Mouse (Mus musculus) heart, embryonic 14.5 days (tissue): ENCODE measurements around the gene Zc3hav1. TPM values are rescaled to one million over a fixed set of nuclear protein-coding genes. Genes with fewer than 3 reads are reported as not detected.
"Not testable (repeated sequence)": the region's sequence is repeated elsewhere in the genome, so short reads cannot be mapped to it uniquely, and the experiment has no call there.

ENCODE experiments used
- ATAC-seq: fragments of 200-750 bp; cut with Nextera tagmentation; 2 replicates; pipeline ENCODE4 v1.8.0; 2017; ENCODE audit warnings: low read depth, moderate TSS enrichment; ENCODE audit not compliant: insufficient number of reproducible peaks, insufficient read depth, low FRiP score
- H3K27ac ChIP-seq, 2 experiments: fragments of 200-500 bp in 1 of 2; fragments of 300-500 bp in 1 of 2; sonication (generic) in 1 of 2; replicated peaks in 1 of 2; 2 replicates each; pipeline ENCODE4 v1.5.1; 2012 to 2014; ENCODE audit warnings: low read depth in 2 of 2, low read length in 2 of 2, control low read depth in 1 of 2, mild to moderate bottlenecking in 1 of 2, mixed read lengths in 1 of 2; ENCODE audit not compliant: control insufficient read depth in 1 of 2, insufficient read depth in 1 of 2
- H3K27me3 ChIP-seq: fragments of 300-500 bp; sonication (generic); 2 replicates; pipeline ENCODE4 v1.6.1; 2014; ENCODE audit warnings: mild to moderate bottlenecking, low read length, control low read depth; ENCODE audit not compliant: control insufficient read depth, insufficient read depth
- H3K36me3 ChIP-seq: fragments of 300-500 bp; sonication (generic); 2 replicates; pipeline ENCODE4 v1.6.1; 2014; ENCODE audit warnings: mild to moderate bottlenecking, control low read depth, low read length, mixed read lengths; ENCODE audit not compliant: control insufficient read depth, insufficient read depth
- H3K4me1 ChIP-seq, 2 experiments: fragments of 200-500 bp in 1 of 2; fragments of 300-500 bp in 1 of 2; sonication (generic) in 1 of 2; 2 replicates each; pipeline ENCODE4 v1.6.1; 2012 to 2014; ENCODE audit warnings: low read length in 2 of 2, control low read depth in 1 of 2, mixed read lengths in 1 of 2; ENCODE audit not compliant: control insufficient read depth in 2 of 2, insufficient read depth in 2 of 2
- H3K4me2 ChIP-seq: fragments of 300-500 bp; sonication (generic); 2 replicates; pipeline ENCODE4 v1.6.1; 2014; ENCODE audit warnings: mild to moderate bottlenecking, low read length
- H3K4me3 ChIP-seq, 2 experiments: fragments of 200-500 bp in 1 of 2; fragments of 300-500 bp in 1 of 2; sonication (generic) in 1 of 2; 2 replicates each; pipeline ENCODE4 v1.5.1; 2012 to 2014; ENCODE audit warnings: low read length in 2 of 2, mild to moderate bottlenecking in 2 of 2, control low read depth in 1 of 2, low read depth in 1 of 2, moderate library complexity in 1 of 2; ENCODE audit not compliant: control insufficient read depth in 1 of 2, insufficient read depth in 1 of 2
- H3K9ac ChIP-seq: fragments of 300-500 bp; sonication (generic); 2 replicates; pipeline ENCODE4 v1.6.1; 2014; ENCODE audit warnings: mild to moderate bottlenecking, low read length
- H3K9me3 ChIP-seq: fragments of 300-500 bp; sonication (generic); 2 replicates; pipeline ENCODE4 v1.6.1; 2016; ENCODE audit warnings: low read length, control low read depth; ENCODE audit not compliant: control insufficient read depth
- WGBS: fragments of 180-500 bp; shearing (Covaris S2); extraction: QIAGEN DNeasy Blood & Tissue Kit; methylation state at CpG from one replicate; pipeline ENCODE4 v1.1.7; 2014; 5-methylcytosine and 5-hydroxymethylcytosine counted together
- polyA plus RNA-seq: library from polyadenylated mRNA; unstranded; fragments of >200 nt; fragmentation: Nextera tagmentation; extraction: Ambion mirVana; gene quantifications from 2 replicates; pipeline ENCODE4 v1.2.1, GENCODE M21; 2014

The Zc3hav1 gene
- polyA plus RNA-seq, 1 experiment from 2014 or later: 7.2 TPM

- Histone ChIP-seq H3K4me1 (no peaks in the 10 kb centered on the region), H3K36me3 (no peaks in the 10 kb centered on the region), H3K9me3 (no peaks in the 10 kb centered on the region), H3K27ac (no peak overlapping the region), H3K4me3 (no peak overlapping the region), H3K4me2 (no peak overlapping the region), H3K27me3 (no peaks in the 10 kb centered on the region), H3K9ac (no peak overlapping the region)
- ATAC-seq: no peak
- 76% methylated on average over 4 of the region's 4 CpGs for WGBS
Observed at GRCm38 (mm10) chr6:38363370-38363769, 9.0 kb upstream of the Zc3hav1 start.

- H3K9ac ChIP-seq: no peak overlapping the region
- H3K9me3 ChIP-seq: no peaks in the 10 kb centered on the region
- no peaks in the 10 kb centered on the region for H3K4me1 ChIP-seq
- WGBS: 48% methylated on average over 1 of the region's 1 CpGs
- ATAC-seq: no peak
- no peak overlapping the region for H3K27ac ChIP-seq
- no peaks in the 10 kb centered on the region for H3K27me3 ChIP-seq
- H3K4me2 ChIP-seq: no peak overlapping the region
- H3K4me3 ChIP-seq: no peak overlapping the region
- H3K36me3 ChIP-seq: no peaks in the 10 kb centered on the region
Observed at GRCm38 (mm10) chr6:38361937-38362336, 7.5 kb upstream of the Zc3hav1 start.

GRCm38 (mm10) chr6:38361065-38361464, 6.7 kb upstream of the Zc3hav1 start:
- H3K27me3 ChIP-seq: peaks cover 4% of the 10 kb centered on the region; the same call in 1 of the 2 replicates
- H3K4me3 ChIP-seq: no peak overlapping the region
- ATAC-seq: no peak
- no peak overlapping the region for H3K4me2 ChIP-seq
- 60% methylated on average over 4 of the region's 4 CpGs for WGBS
- H3K4me1 ChIP-seq: no peaks in the 10 kb centered on the region
- no peaks in the 10 kb centered on the region for H3K36me3 ChIP-seq
- no peaks in the 10 kb centered on the region for H3K9me3 ChIP-seq
- no peak overlapping the region for H3K9ac ChIP-seq
- H3K27ac ChIP-seq: no peak overlapping the region

- H3K4me1 ChIP-seq: peaks cover 0 to 6% of the 10 kb centered on the region in 2 experiments; a peak in 3 of 4 replicates
- H3K9me3 ChIP-seq: no peaks in the 10 kb centered on the region
- H3K4me3 ChIP-seq: no peak overlapping the region
- H3K9ac ChIP-seq: no peak overlapping the region
- peaks cover 4% of the 10 kb centered on the region; the same call in 1 of the 2 replicates for H3K27me3 ChIP-seq
- no peak for ATAC-seq
- H3K36me3 ChIP-seq: no peaks in the 10 kb centered on the region
- H3K4me2 ChIP-seq: no peak overlapping the region
- 79% methylated on average over 12 of the region's 12 CpGs for WGBS
- H3K27ac ChIP-seq: no peak overlapping the region
Observed at GRCm38 (mm10) chr6:38359736-38360499, 5.5 kb upstream of the Zc3hav1 start.

GRCm38 (mm10) chr6:38359044-38359735, 4.8 kb upstream of the Zc3hav1 start:
- H3K27me3 ChIP-seq, H3K36me3 ChIP-seq, H3K4me3 ChIP-seq, H3K4me2 ChIP-seq, H3K4me1 ChIP-seq, ATAC-seq, H3K9me3 ChIP-seq, H3K27ac ChIP-seq, H3K9ac ChIP-seq: not testable (repeated sequence)
- WGBS: 90% methylated on average over 10 of the region's 11 CpGs

GRCm38 (mm10) chr6:38358253-38359027, 4.0 kb upstream of the Zc3hav1 start:
- Histone ChIP-seq H3K9me3 (no peaks in the 10 kb centered on the region), H3K4me1 (peaks cover 0 to 9% of the 10 kb centered on the region in 2 experiments; a peak in 3 of 4 replicates), H3K27me3 (peaks cover 4% of the 10 kb centered on the region; the same call in 1 of the 2 replicates), H3K4me2 (no peak overlapping the region), H3K4me3 (no peak overlapping the region), H3K36me3 (no peaks in the 10 kb centered on the region), H3K9ac (no peak overlapping the region), H3K27ac (no peak overlapping the region)
- ATAC-seq: no peak
- 57% methylated on average over 8 of the region's 8 CpGs for WGBS

GRCm38 (mm10) chr6:38357603-38358252, 3.3 kb upstream of the Zc3hav1 start:
- H3K9me3 ChIP-seq: no peaks in the 10 kb centered on the region
- no peak overlapping the region for H3K4me2 ChIP-seq
- H3K27me3 ChIP-seq: peaks cover 10% of the 10 kb centered on the region
- H3K4me3 ChIP-seq: no peak overlapping the region
- no peak overlapping the region for H3K9ac ChIP-seq
- no peak overlapping the region for H3K27ac ChIP-seq
- H3K36me3 ChIP-seq: no peaks in the 10 kb centered on the region
- no peak for ATAC-seq
- 53% methylated on average over 5 of the region's 5 CpGs for WGBS
- H3K4me1 ChIP-seq: peaks cover 3 to 15% of the 10 kb centered on the region in 2 experiments; a peak in 3 of 4 replicates
